Mouse (Mus musculus) heart, adult 2 months (tissue): Measurements from ENCODE around the gene Klk11.

Source experiments
- CTCF ChIP-seq: fragments of 200-600 bp; IDR thresholded peaks from 2 replicates; pipeline ENCODE4 v1.8.1; 2022; ENCODE audit warnings: antibody characterized with exemption, mild to moderate bottlenecking, moderate library complexity
- POLR2A ChIP-seq: fragments of 200-500 bp; IDR thresholded peaks from 2 replicates; pipeline ENCODE4 v1.6.1; 2011; ENCODE audit warnings: mild to moderate bottlenecking, low read depth, low read length, control low read depth; ENCODE audit not compliant: insufficient read depth

DNA sequence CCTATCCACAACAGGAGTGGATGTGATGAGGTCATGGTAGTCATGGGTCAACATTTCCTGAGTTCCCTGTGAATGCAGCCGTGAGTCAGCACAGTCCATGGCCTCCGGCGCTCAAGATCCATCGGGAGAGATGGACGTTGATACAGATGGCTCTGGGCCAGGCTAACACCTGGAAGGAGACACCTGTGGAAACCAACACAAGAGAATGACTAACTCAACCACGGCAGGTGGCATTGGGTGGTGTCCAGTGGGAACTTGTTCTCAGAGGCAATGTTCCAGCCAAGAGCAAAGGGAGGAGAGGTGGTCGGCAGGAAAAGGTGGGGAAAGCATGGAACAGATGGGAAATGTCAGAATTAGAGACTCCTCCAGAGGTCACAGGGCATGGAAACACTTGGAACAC is 47.2 kb downstream of the Klk11 start:
- no peak for TF ChIP-seq CTCF
- no peak for TF ChIP-seq POLR2A
